Mouse (Mus musculus): ENCODE data around the gene Tdrd9. TPM values are rescaled to one million over a fixed set of nuclear protein-coding genes. Genes with fewer than 3 reads are reported as not detected.
"Not testable (repeated sequence)": the region's sequence is repeated elsewhere in the genome, so short reads cannot be mapped to it uniquely, and the experiment has no call there.

The Tdrd9 gene
- polyA plus RNA-seq, 1 experiment from 2014 or later, result 0.73 TPM

GRCm38 (mm10) chr12:112012511-112013270 lies 41.3 kb downstream of the Tdrd9 start:
- Histone ChIP-seq H3K4me1 (peaks cover 5% of the 10 kb centered on the region; the same call in 1 of the 2 replicates), H3K4me2 (replicated peaks) (peak overlapping the region; percentile 46), H3K9me3 (no peaks in the 10 kb centered on the region), H3K36me3 (no peaks in the 10 kb centered on the region), H3K4me3 (peak overlapping the region; percentile 15), H3K27me3 (no peaks in the 10 kb centered on the region), H3K27ac (peak overlapping the region; percentile 58; the same call in 1 of the 2 replicates), H3K9ac (no peak overlapping the region)
- 26% methylated on average over 12 of the region's 12 CpGs for WGBS
- ATAC-seq (ENCODE audit: insufficient number of reproducible peaks, insufficient read depth, low FRiP score, low TSS enrichment), result peak; percentile 84

GRCm38 (mm10) chr12:112013271-112013801 lies 42.0 kb downstream of the Tdrd9 start:
- Histone ChIP-seq H3K4me1 (peaks cover 5% of the 10 kb centered on the region; the same call in 1 of the 2 replicates), H3K36me3 (no peaks in the 10 kb centered on the region), H3K4me3 (peak overlapping the region; percentile 15), H3K9me3 (no peaks in the 10 kb centered on the region), H3K9ac (no peak overlapping the region), H3K4me2 (replicated peaks) (peak overlapping the region; percentile 46), H3K27ac (peak overlapping the region; percentile 38; the same call in 1 of the 2 replicates), H3K27me3 (no peaks in the 10 kb centered on the region)
- ATAC-seq (ENCODE audit: insufficient number of reproducible peaks, insufficient read depth, low FRiP score, low TSS enrichment), result peak; percentile 72
- WGBS, result 22% methylated on average over 14 of the region's 14 CpGs

GRCm38 (mm10) chr12:112016346-112016745 lies 45.0 kb downstream of the Tdrd9 start:
- no peaks in the 10 kb centered on the region for H3K9me3 ChIP-seq
- H3K4me2 ChIP-seq (replicated peaks), result no peak overlapping the region
- no peaks in the 10 kb centered on the region for H3K27me3 ChIP-seq
- no peaks in the 10 kb centered on the region for H3K36me3 ChIP-seq
- peaks cover 5% of the 10 kb centered on the region; the same call in 1 of the 2 replicates for H3K4me1 ChIP-seq
- H3K4me3 ChIP-seq, result no peak overlapping the region
- 40% methylated on average over 4 of the region's 4 CpGs for WGBS
- no peak for ATAC-seq (ENCODE audit: insufficient number of reproducible peaks, insufficient read depth, low FRiP score, low TSS enrichment)
- H3K9ac ChIP-seq, result no peak overlapping the region
- 0 out of 2 replicates have a peak overlapping the region, but pooled peaks have one; percentile 9 for H3K27ac ChIP-seq

- Histone ChIP-seq H3K4me3 (no peak overlapping the region), H3K36me3 (no peaks in the 10 kb centered on the region), H3K9me3 (0 out of 2 replicates have a peak, but pooled peaks cover 3% of the 10 kb centered on the region), H3K27ac (no peak overlapping the region), H3K4me1 (no peaks in the 10 kb centered on the region), H3K4me2 (replicated peaks) (no peak overlapping the region), H3K9ac (no peak overlapping the region), H3K27me3 (no peaks in the 10 kb centered on the region)
- WGBS, result 60% methylated on average over 2 of the region's 2 CpGs
- ATAC-seq (ENCODE audit: insufficient number of reproducible peaks, insufficient read depth, low FRiP score, low TSS enrichment), result no peak
Measured at GRCm38 (mm10) chr12:112023306-112023705, 51.9 kb downstream of the Tdrd9 start.

- no peaks in the 10 kb centered on the region for H3K27me3 ChIP-seq
- H3K36me3 ChIP-seq, result no peaks in the 10 kb centered on the region
- 81% methylated on average over 17 of the region's 17 CpGs for WGBS
- H3K4me1 ChIP-seq, result no peaks in the 10 kb centered on the region
- H3K27ac ChIP-seq, result no peak overlapping the region
- no peak overlapping the region for H3K9ac ChIP-seq
- no peak overlapping the region for H3K4me3 ChIP-seq
- ATAC-seq (ENCODE audit: insufficient number of reproducible peaks, insufficient read depth, low FRiP score, low TSS enrichment), result no peak
- no peak overlapping the region for H3K4me2 ChIP-seq (replicated peaks)
- H3K9me3 ChIP-seq, result 0 out of 2 replicates have a peak, but pooled peaks cover 3% of the 10 kb centered on the region
Measured at GRCm38 (mm10) chr12:112024581-112025310, 53.4 kb downstream of the Tdrd9 start.

- Histone ChIP-seq H3K4me2 (replicated peaks) (no peak overlapping the region), H3K27ac (no peak overlapping the region), H3K9ac (no peak overlapping the region), H3K27me3 (no peaks in the 10 kb centered on the region), H3K4me1 (no peaks in the 10 kb centered on the region), H3K4me3 (no peak overlapping the region), H3K36me3 (no peaks in the 10 kb centered on the region), H3K9me3 (0 out of 2 replicates have a peak, but pooled peaks cover 3% of the 10 kb centered on the region)
- 93% methylated on average over 13 of the region's 13 CpGs for WGBS
- ATAC-seq (ENCODE audit: insufficient number of reproducible peaks, insufficient read depth, low FRiP score, low TSS enrichment), result no peak
Measured at GRCm38 (mm10) chr12:112025457-112025856, 54.1 kb downstream of the Tdrd9 start.

GRCm38 (mm10) chr12:112025907-112026645 lies 54.7 kb downstream of the Tdrd9 start:
- ATAC-seq (ENCODE audit: insufficient number of reproducible peaks, insufficient read depth, low FRiP score, low TSS enrichment), result no peak
- WGBS, result 76% methylated on average over 14 of the region's 14 CpGs

GRCm38 (mm10) chr12:112027408-112027807 lies 56.0 kb downstream of the Tdrd9 start:
- Histone ChIP-seq H3K9ac (no peak overlapping the region), H3K36me3 (no peaks in the 10 kb centered on the region), H3K4me1 (no peaks in the 10 kb centered on the region), H3K4me2 (replicated peaks) (no peak overlapping the region), H3K27me3 (no peaks in the 10 kb centered on the region), H3K4me3 (no peak overlapping the region), H3K27ac (no peak overlapping the region), H3K9me3 (no peaks in the 10 kb centered on the region)
- ATAC-seq (ENCODE audit: insufficient number of reproducible peaks, insufficient read depth, low FRiP score, low TSS enrichment), result no peak
- WGBS, result 82% methylated on average over 4 of the region's 4 CpGs

More at GRCm38 (mm10) chr12:112025907-112026645, 54.7 kb downstream of the Tdrd9 start:
- Histone ChIP-seq H3K27me3 (no peaks in the 10 kb centered on the region), H3K4me3 (no peak overlapping the region), H3K4me2 (replicated peaks) (no peak overlapping the region), H3K9ac (no peak overlapping the region), H3K27ac (no peak overlapping the region), H3K9me3 (0 out of 2 replicates have a peak, but pooled peaks cover 3% of the 10 kb centered on the region), H3K4me1 (no peaks in the 10 kb centered on the region), H3K36me3 (no peaks in the 10 kb centered on the region)

- Histone ChIP-seq H3K27ac (no peak overlapping the region), H3K4me3 (no peak overlapping the region), H3K4me2 (replicated peaks) (no peak overlapping the region), H3K4me1 (no peaks in the 10 kb centered on the region), H3K9ac (no peak overlapping the region), H3K9me3 (no peaks in the 10 kb centered on the region), H3K27me3 (no peaks in the 10 kb centered on the region), H3K36me3 (no peaks in the 10 kb centered on the region)
- 77% methylated on average over 10 of the region's 10 CpGs for WGBS
- ATAC-seq (ENCODE audit: insufficient number of reproducible peaks, insufficient read depth, low FRiP score, low TSS enrichment), result no peak
Measured at GRCm38 (mm10) chr12:112033409-112033975, 62.1 kb downstream of the Tdrd9 start.

GRCm38 (mm10) chr12:112035341-112036100 lies 64.2 kb downstream of the Tdrd9 start:
- ATAC-seq (ENCODE audit: insufficient number of reproducible peaks, insufficient read depth, low FRiP score, low TSS enrichment); H3K27me3 ChIP-seq; H3K36me3 ChIP-seq; H3K4me3 ChIP-seq; H3K27ac ChIP-seq; H3K9me3 ChIP-seq; H3K9ac ChIP-seq; H3K4me2 ChIP-seq (replicated peaks); H3K4me1 ChIP-seq: not testable (repeated sequence)
- 86% methylated on average over 6 of the region's 6 CpGs for WGBS

Measured in embryonic facial prominence, embryonic 12.5 days (tissue).